Mouse (Mus musculus): Measurements from ENCODE around the gene Cdc42ep3.

- no peak for TF ChIP-seq CTCF (IDR thresholded peaks at IDR 0.05; ENCODE audit: low read depth, low read length)
- TF ChIP-seq POLR2A (IDR thresholded peaks at IDR 0.05; ENCODE audit: borderline replicate concordance, low read depth, low read length) = no peak
Measured at GRCm38 (mm10) chr17:79291672-79292071, 63.2 kb downstream of the Cdc42ep3 start.

Measured in bone marrow macrophage, adult 2 months (primary cell).